Comparison of ENCODE assay signal across 27 mouse cellular contexts in the genomic region with DNA sequence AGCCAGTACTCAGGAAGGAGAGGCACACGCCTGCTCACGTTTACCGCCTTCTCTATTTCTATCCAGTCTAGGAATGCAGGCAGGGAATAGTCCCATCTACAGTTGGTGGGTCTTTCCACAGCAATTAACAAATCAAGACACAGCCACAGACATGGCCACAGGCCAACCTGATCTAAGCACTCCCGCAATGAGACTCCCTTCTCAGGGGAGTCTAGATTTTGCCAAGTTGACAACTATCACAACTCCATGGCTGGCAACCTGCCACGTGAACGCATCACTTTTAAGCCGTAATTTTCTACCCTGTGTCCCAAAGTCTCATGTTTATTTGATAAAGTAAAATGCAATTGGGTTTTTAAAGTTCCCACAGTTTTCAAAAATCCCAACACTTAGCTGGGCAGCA.
DNase-seq lines count a peak whose midpoint lies in the region; ATAC-seq lines count a peak whose summit lies in the region.
"Had no signal": no experiment of that assay in that cellular context is flagged by ENCODE, and none has a peak within 500 bp of the region (broad histone marks: within the 10 kb centered on the region; RNA-seq: fewer than 3 reads in every experiment).

No protein-coding gene starts in this region.

- H3K27me3 ChIP-seq in forebrain, embryonic 14.5 days (replicated peaks; ENCODE audit: control insufficient read depth, insufficient read depth, low read length) = no peaks in the 10 kb centered on the region
- H3K27me3 ChIP-seq in forebrain, embryonic 15.5 days = no peaks in the 10 kb centered on the region
- H3K27me3 ChIP-seq in kidney, embryonic 14.5 days (ENCODE audit: control insufficient read depth, insufficient read depth, low read length) = no peaks in the 10 kb centered on the region
- no peaks in the 10 kb centered on the region for H3K27me3 ChIP-seq in embryonic facial prominence, embryonic 14.5 days (replicated peaks; ENCODE audit: control insufficient read depth, insufficient read depth, low read length)
- H3K27me3 ChIP-seq: embryonic facial prominence, embryonic 15.5 days; heart, embryonic 15.5 days; limb, embryonic 15.5 days; neural tube, embryonic 15.5 days had no signal

- no peak overlapping the region for H3K9ac ChIP-seq in forebrain, embryonic 14.5 days (ENCODE audit: low read length)
- no peak overlapping the region for H3K9ac ChIP-seq in forebrain, embryonic 15.5 days (replicated peaks)
- H3K9ac ChIP-seq in kidney, embryonic 14.5 days (ENCODE audit: low read depth, low read length) = no peak overlapping the region
- H3K9ac ChIP-seq in embryonic facial prominence, embryonic 14.5 days (ENCODE audit: low read depth, low read length) = no peak overlapping the region
- H3K9ac ChIP-seq: embryonic facial prominence, embryonic 15.5 days; heart, embryonic 15.5 days; hindbrain, embryonic 14.5 days; limb, embryonic 15.5 days; liver, embryonic 14.5 days; neural tube, embryonic 15.5 days had no signal

- no peaks in the 10 kb centered on the region for H3K4me1 ChIP-seq in forebrain, embryonic 14.5 days (ENCODE audit: control insufficient read depth, insufficient read depth, low read length)
- no peaks in the 10 kb centered on the region for H3K4me1 ChIP-seq in forebrain, embryonic 15.5 days
- no peaks in the 10 kb centered on the region for H3K4me1 ChIP-seq in kidney, embryonic 14.5 days (ENCODE audit: control insufficient read depth, insufficient read depth, low read length)
- H3K4me1 ChIP-seq in embryonic facial prominence, embryonic 14.5 days (ENCODE audit: control insufficient read depth, insufficient read depth, low read length) = peaks cover 12% of the 10 kb centered on the region; the same call in 1 of the 2 replicates
- H3K4me1 ChIP-seq: limb, embryonic 15.5 days; midbrain, embryonic 10.5 days; neural tube, embryonic 15.5 days had no signal

- no peak overlapping the region for H3K4me2 ChIP-seq in forebrain, embryonic 14.5 days (ENCODE audit: low read length)
- H3K4me2 ChIP-seq in forebrain, embryonic 15.5 days (replicated peaks) = no peak overlapping the region
- no peak overlapping the region for H3K4me2 ChIP-seq in kidney, embryonic 14.5 days (replicated peaks; ENCODE audit: low read depth, low read length)
- no peak overlapping the region for H3K4me2 ChIP-seq in embryonic facial prominence, embryonic 14.5 days (ENCODE audit: low read depth, low read length)
- H3K4me2 ChIP-seq: embryonic facial prominence, embryonic 15.5 days; heart, embryonic 15.5 days; hindbrain, embryonic 14.5 days; limb, embryonic 15.5 days; neural tube, embryonic 15.5 days had no signal

- DNase-seq in forebrain, embryonic 14.5 days (ENCODE audit: low spot score) = peak; percentile 20
- peak; percentile 9 for DNase-seq in kidney, postnatal 10 days
- peak; percentile 19 for DNase-seq in right cerebral cortex, postnatal 14 days
- no peak for DNase-seq in right cerebral cortex, postnatal 36 days (ENCODE audit: low spot score in 2 of 2)
- DNase-seq in embryonic facial prominence, embryonic 14.5 days (ENCODE audit: low spot score) = peak; percentile 68
- DNase-seq in layer of hippocampus, postnatal 10 days (ENCODE audit: low spot score in 2 of 2) = no peak
- DNase-seq: adrenal gland, adult 2 months; cerebellum, adult 18-20 months; cerebellum, postnatal 25 days; heart, postnatal 36 days; kidney, adult 2 months; kidney, postnatal 14 days; layer of hippocampus, postnatal 36 days; thymus, adult 2 months; thymus, postnatal 4 days had no signal

- no peaks in the 10 kb centered on the region for H3K9me3 ChIP-seq in forebrain, embryonic 14.5 days (replicated peaks; ENCODE audit: control insufficient read depth, low read length)
- H3K9me3 ChIP-seq in forebrain, embryonic 15.5 days = no peaks in the 10 kb centered on the region
- no peaks in the 10 kb centered on the region for H3K9me3 ChIP-seq in kidney, embryonic 14.5 days (ENCODE audit: control insufficient read depth, low read length)
- H3K9me3 ChIP-seq in embryonic facial prominence, embryonic 14.5 days (ENCODE audit: control insufficient read depth, low read length) = no peaks in the 10 kb centered on the region
- H3K9me3 ChIP-seq: embryonic facial prominence, embryonic 15.5 days; heart, embryonic 15.5 days; limb, embryonic 15.5 days; midbrain, embryonic 10.5 days; neural tube, embryonic 15.5 days had no signal

- no peak overlapping the region for H3K4me3 ChIP-seq in forebrain, embryonic 14.5 days (ENCODE audit: low read depth, low read length)
- H3K4me3 ChIP-seq in forebrain, embryonic 15.5 days = no peak overlapping the region
- no peak overlapping the region for H3K4me3 ChIP-seq in kidney, embryonic 14.5 days (ENCODE audit: low read length)
- no peak overlapping the region for H3K4me3 ChIP-seq in embryonic facial prominence, embryonic 14.5 days (ENCODE audit: low read depth, low read length)
- H3K4me3 ChIP-seq: embryonic facial prominence, embryonic 15.5 days; heart, embryonic 15.5 days; layer of hippocampus, adult 2 months; limb, embryonic 15.5 days; midbrain, embryonic 10.5 days; neural tube, embryonic 15.5 days had no signal

- H3K27ac ChIP-seq in forebrain, embryonic 14.5 days (ENCODE audit: low read depth, low read length) = no peak overlapping the region
- no peak overlapping the region for H3K27ac ChIP-seq in forebrain, embryonic 15.5 days (replicated peaks)
- H3K27ac ChIP-seq in kidney, embryonic 14.5 days (ENCODE audit: low read depth, low read length) = no peak overlapping the region
- H3K27ac ChIP-seq in embryonic facial prominence, embryonic 14.5 days (replicated peaks; ENCODE audit: low read depth, low read length) = no peak overlapping the region
- H3K27ac ChIP-seq: embryonic facial prominence, embryonic 15.5 days; heart, embryonic 15.5 days; hindbrain, embryonic 14.5 days; layer of hippocampus, adult 2 months; limb, embryonic 15.5 days; liver, embryonic 14.5 days; midbrain, embryonic 10.5 days; neural tube, embryonic 15.5 days had no signal

- H3K36me3 ChIP-seq in forebrain, embryonic 14.5 days (ENCODE audit: control insufficient read depth, insufficient read depth, low read length) = no peaks in the 10 kb centered on the region
- no peaks in the 10 kb centered on the region for H3K36me3 ChIP-seq in forebrain, embryonic 15.5 days
- no peaks in the 10 kb centered on the region for H3K36me3 ChIP-seq in kidney, embryonic 14.5 days (ENCODE audit: control insufficient read depth, insufficient read depth, low read length)
- H3K36me3 ChIP-seq in embryonic facial prominence, embryonic 14.5 days (ENCODE audit: control insufficient read depth, insufficient read depth, low read length) = no peaks in the 10 kb centered on the region
- H3K36me3 ChIP-seq: embryonic facial prominence, embryonic 15.5 days; heart, embryonic 15.5 days; limb, embryonic 15.5 days; midbrain, embryonic 10.5 days; neural tube, embryonic 15.5 days had no signal

- ATAC-seq in forebrain, embryonic 14.5 days = peak; percentile 50; the same call in 1 of the 2 replicates
- ATAC-seq in forebrain, embryonic 15.5 days (replicated peaks) = no peak
- no peak for ATAC-seq in kidney, embryonic 14.5 days (ENCODE audit: low FRiP score, low TSS enrichment)
- ATAC-seq in embryonic facial prominence, embryonic 14.5 days (ENCODE audit: low read depth) = no peak
- ATAC-seq: inflammation-experienced regulatory T-cells, adult 6 months; lung, postnatal 0 days had no signal

- WGBS in forebrain, embryonic 14.5 days = 72% methylated on average over 7 of the region's 7 CpGs
- 71% methylated on average over 7 of the region's 7 CpGs for WGBS in forebrain, embryonic 15.5 days
- 87% methylated on average over 7 of the region's 7 CpGs for WGBS in kidney, embryonic 14.5 days
- WGBS in embryonic facial prominence, embryonic 14.5 days = 69% methylated on average over 7 of the region's 7 CpGs

Comparison
In these comparisons a context has a peak if more than half of its experiments do, and no peak if none do; other contexts are left out.
1. DNase-seq: peak in forebrain, embryonic 14.5 days (single experiment), kidney, postnatal 10 days (single experiment), right cerebral cortex, postnatal 14 days (single experiment) and embryonic facial prominence, embryonic 14.5 days (single experiment); none in right cerebral cortex, postnatal 36 days (0 of 2) and layer of hippocampus, postnatal 10 days (0 of 2).